Mouse (Mus musculus): ENCODE measurements around the gene Six5.

DNA sequence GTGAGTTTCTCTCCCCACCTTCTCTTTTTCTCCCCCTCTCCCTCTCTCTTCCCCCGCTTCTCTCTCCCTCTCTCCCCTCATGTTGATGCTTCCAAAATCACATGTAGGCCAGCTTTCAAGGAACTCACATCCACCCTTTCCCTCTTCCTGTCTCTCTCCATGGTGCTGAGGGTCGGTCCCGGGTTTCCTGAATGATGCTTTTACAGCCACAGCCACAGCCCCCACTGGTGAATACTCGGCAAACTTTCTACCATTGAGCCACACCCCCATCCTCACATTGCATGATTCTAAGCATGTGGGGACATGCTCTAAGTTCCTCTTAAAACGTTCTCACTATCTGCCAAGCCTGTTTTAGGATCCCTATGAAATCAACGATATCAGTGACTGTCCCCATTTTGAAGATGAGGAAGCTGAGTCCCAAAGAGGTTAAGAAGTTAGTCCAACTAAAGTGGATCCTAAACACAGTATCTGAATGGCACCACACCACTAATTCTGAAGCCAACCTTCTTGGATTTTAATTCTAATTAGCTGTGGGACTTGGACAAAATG, 53.2 kb downstream of the Six5 start:
- TF ChIP-seq CTCF (conservative IDR thresholded peaks at IDR 0.05; ENCODE audit: insufficient read depth, insufficient read length, low read depth, low read length) (no peak), POLR2A (IDR thresholded peaks at IDR 0.05; ENCODE audit: low read depth, low read length) (no peak)

Measured in kidney, adult 2 months (tissue).